Mouse (Mus musculus) midbrain, embryonic 15.5 days (tissue): ENCODE measurements around the gene Olfr429. TPM values are rescaled to one million over a fixed set of nuclear protein-coding genes. Genes with fewer than 3 reads are reported as not detected.

Experiments used
- ATAC-seq: fragments of 200-750 bp; cut with Nextera tagmentation; replicated peaks from 2 replicates; pipeline ENCODE4 v1.8.0; 2017; ENCODE audit warnings: moderate TSS enrichment
- H3K27ac ChIP-seq: fragments of 300-500 bp; sonication (generic); 2 replicates; pipeline ENCODE4 v1.5.1; 2015; ENCODE audit warnings: mild to moderate bottlenecking, inconsistent platforms
- H3K27me3 ChIP-seq: fragments of 300-500 bp; sonication (generic); replicated peaks from 2 replicates; pipeline ENCODE4 v1.6.1; 2015; ENCODE audit warnings: inconsistent platforms
- H3K36me3 ChIP-seq: fragments of 300-500 bp; sonication (generic); replicated peaks from 2 replicates; pipeline ENCODE4 v1.6.1; 2015; ENCODE audit warnings: inconsistent platforms
- H3K4me1 ChIP-seq: fragments of 300-500 bp; sonication (generic); 2 replicates; pipeline ENCODE4 v1.6.1; 2015; ENCODE audit warnings: inconsistent platforms
- H3K4me2 ChIP-seq: fragments of 300-500 bp; sonication (generic); 2 replicates; pipeline ENCODE4 v1.6.1; 2015; ENCODE audit warnings: inconsistent platforms, mild to moderate bottlenecking, moderate library complexity
- H3K4me3 ChIP-seq: fragments of 300-500 bp; sonication (generic); 2 replicates; pipeline ENCODE4 v1.5.1; 2015; ENCODE audit warnings: mild to moderate bottlenecking, inconsistent platforms
- H3K9ac ChIP-seq: fragments of 300-500 bp; sonication (generic); 2 replicates; pipeline ENCODE4 v1.6.1; 2015; ENCODE audit warnings: mild to moderate bottlenecking, inconsistent platforms
- H3K9me3 ChIP-seq: fragments of 300-500 bp; sonication (generic); 2 replicates; pipeline ENCODE4 v1.6.1; 2016; ENCODE audit warnings: inconsistent platforms
- WGBS: fragments of 180-500 bp; shearing (Covaris S2); methylation state at CpG from one replicate; pipeline ENCODE4 v1.1.7; 2015; ENCODE audit warnings: mixed read lengths; 5-methylcytosine and 5-hydroxymethylcytosine counted together
- polyA plus RNA-seq: library from polyadenylated mRNA; unstranded; fragments of >200 nt; fragmentation: Nextera tagmentation; extraction: Ambion mirVana; gene quantifications from 2 replicates; pipeline ENCODE4 v1.2.1, GENCODE M21; 2015

Gene Olfr429
- polyA plus RNA-seq, 1 experiment from 2014 or later: not detected

DNA sequence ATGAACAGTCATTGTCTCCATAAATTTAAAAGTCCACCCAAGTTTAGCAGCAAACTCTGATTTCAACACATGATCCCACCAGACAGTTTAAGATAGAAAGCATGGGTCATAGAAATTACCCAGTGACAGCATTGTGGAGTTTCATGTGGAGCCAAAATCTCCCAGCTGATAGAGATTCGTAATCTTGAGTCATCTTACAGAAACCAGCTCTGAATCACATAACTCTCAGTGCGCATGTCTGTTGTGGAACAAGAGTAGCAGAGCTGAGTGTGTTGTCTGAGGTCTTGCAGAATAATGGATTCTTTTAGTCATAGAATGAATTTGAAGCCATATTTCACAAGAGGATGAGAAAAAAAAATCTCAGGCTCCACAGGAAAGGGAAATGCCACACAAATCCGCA is 31.1 kb upstream of the Olfr429 start:
- no peak for ATAC-seq
- H3K9ac ChIP-seq: no peak overlapping the region
- no peak overlapping the region for H3K4me3 ChIP-seq
- no peak overlapping the region for H3K4me2 ChIP-seq
- H3K27ac ChIP-seq: no peak overlapping the region
- H3K4me1 ChIP-seq: no peaks in the 10 kb centered on the region
- 89% methylated on average over 3 of the region's 3 CpGs for WGBS
- no peaks in the 10 kb centered on the region for H3K9me3 ChIP-seq
- no peaks in the 10 kb centered on the region for H3K36me3 ChIP-seq
- H3K27me3 ChIP-seq: no peaks in the 10 kb centered on the region

DNA sequence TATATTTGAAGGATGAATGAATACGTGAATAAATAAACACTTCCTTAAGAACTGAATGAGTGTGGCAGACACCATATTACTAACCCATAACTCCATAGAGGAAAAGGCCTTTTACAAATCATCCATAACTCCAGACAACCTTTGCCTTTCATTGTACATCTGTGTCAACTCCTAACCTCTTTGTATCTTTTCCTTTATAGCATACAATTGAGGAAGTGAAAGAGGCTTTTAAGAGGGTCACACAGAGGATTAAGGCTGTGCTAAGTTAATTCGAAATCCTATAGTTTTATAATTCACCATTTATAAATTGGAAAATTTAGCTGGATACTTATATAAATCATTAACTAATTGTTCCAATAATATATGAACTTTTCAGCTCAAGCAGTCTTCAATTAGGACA is 28.9 kb upstream of the Olfr429 start:
- Histone ChIP-seq H3K4me2 (no peak overlapping the region), H3K9ac (no peak overlapping the region), H3K4me3 (no peak overlapping the region), H3K27me3 (no peaks in the 10 kb centered on the region), H3K4me1 (no peaks in the 10 kb centered on the region), H3K27ac (no peak overlapping the region), H3K9me3 (no peaks in the 10 kb centered on the region), H3K36me3 (no peaks in the 10 kb centered on the region)
- WGBS: 72% methylated on average over 2 of the region's 2 CpGs
- ATAC-seq: no peak

DNA sequence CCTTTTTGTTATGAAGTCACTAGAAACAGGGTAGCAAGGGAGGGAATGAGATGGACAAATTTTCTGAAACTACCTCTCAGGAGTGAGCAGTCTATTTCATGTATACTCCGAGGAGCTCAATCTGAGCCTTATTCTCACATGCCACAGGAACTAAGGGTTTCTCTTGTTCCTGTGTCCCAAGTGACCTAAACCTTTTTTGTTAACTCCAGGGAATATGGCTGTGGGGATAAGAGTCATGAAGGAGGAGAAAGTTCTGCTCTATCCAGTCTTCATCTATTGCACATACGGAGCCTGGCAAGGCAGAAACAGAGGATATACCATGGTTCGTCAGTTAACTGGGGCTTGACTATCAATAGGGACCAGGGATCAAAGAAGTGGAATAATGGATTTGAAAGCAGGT is 17.8 kb upstream of the Olfr429 start, which contains the start of gene Olfr430:
Gene Olfr430, plus strand, starts transcription at position 301 of the 400 bp plus-strand sequence.
- no peaks in the 10 kb centered on the region for H3K4me1 ChIP-seq
- no peaks in the 10 kb centered on the region for H3K27me3 ChIP-seq
- no peak within 1 kb of the TSS for H3K27ac ChIP-seq
- no peaks in the 10 kb centered on the region for H3K9me3 ChIP-seq
- no peak within 1 kb of the TSS for H3K4me2 ChIP-seq
- ATAC-seq: no peak
- no peak within 1 kb of the TSS for H3K9ac ChIP-seq
- WGBS: 84% methylated on average over 3 of the region's 3 CpGs
- H3K4me3 ChIP-seq: no peak within 1 kb of the TSS
- no peaks in the 10 kb centered on the region for H3K36me3 ChIP-seq

DNA sequence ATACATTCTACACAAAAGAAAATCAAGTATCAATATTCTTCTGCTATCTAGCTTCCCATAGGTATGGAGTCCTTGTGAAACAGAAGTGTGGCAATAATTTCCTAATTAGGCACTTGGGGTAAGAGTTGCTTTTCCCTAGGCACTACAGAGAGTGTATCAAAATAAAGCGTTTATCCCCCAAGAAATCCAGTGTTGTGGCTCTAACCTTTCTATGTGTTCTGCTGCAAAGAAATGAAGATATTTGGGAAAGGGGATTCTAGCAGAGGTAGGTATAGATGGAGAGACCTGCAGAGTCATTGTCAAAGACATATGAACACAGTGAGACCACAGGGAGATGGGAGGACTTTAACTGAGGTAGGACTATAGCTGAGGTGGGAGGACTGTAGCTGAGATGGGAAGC is 12.5 kb downstream of the Olfr429 start, which contains the start of gene Olfr427:
Gene Olfr427, plus strand, starts transcription at position 301 of the 400 bp plus-strand sequence.
- WGBS: 88% methylated on average over 1 of the region's 1 CpGs
- Histone ChIP-seq H3K4me3 (no peak within 1 kb of the TSS), H3K4me1 (no peaks in the 10 kb centered on the region)

DNA sequence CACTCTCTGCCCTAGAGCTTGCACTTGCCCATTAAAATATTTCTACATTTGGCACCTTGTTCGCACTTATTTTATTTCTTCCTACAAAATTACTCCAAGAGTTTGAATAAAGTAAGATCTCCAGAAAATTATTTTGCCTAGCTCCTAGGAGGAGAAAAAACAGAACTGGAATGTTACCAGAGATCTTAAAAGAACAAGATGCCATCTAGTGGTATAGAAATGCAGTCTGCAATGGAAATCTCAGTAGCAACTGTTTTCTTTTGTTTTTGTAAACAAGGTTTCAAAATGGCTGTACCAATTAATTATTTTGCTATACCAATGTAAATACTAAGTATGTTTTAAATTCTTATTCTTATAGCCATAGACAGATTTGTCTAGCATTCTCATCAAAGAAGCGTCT is 19.6 kb downstream of the Olfr429 start:
- Histone ChIP-seq H3K4me3 (no peak overlapping the region), H3K4me2 (no peak overlapping the region), H3K27me3 (no peaks in the 10 kb centered on the region), H3K4me1 (no peaks in the 10 kb centered on the region), H3K9ac (no peak overlapping the region), H3K27ac (no peak overlapping the region), H3K9me3 (no peaks in the 10 kb centered on the region), H3K36me3 (no peaks in the 10 kb centered on the region)
- 65% methylated on average over 2 of the region's 2 CpGs for WGBS
- no peak for ATAC-seq

More for the DNA sequence above, 12.5 kb downstream of the Olfr429 start, which contains the start of gene Olfr427:
- no peak within 1 kb of the TSS for H3K27ac ChIP-seq
- no peak for ATAC-seq
- H3K36me3 ChIP-seq: no peaks in the 10 kb centered on the region
- H3K9me3 ChIP-seq: no peaks in the 10 kb centered on the region
- no peak within 1 kb of the TSS for H3K9ac ChIP-seq
- no peak within 1 kb of the TSS for H3K4me2 ChIP-seq
- H3K27me3 ChIP-seq: no peaks in the 10 kb centered on the region

DNA sequence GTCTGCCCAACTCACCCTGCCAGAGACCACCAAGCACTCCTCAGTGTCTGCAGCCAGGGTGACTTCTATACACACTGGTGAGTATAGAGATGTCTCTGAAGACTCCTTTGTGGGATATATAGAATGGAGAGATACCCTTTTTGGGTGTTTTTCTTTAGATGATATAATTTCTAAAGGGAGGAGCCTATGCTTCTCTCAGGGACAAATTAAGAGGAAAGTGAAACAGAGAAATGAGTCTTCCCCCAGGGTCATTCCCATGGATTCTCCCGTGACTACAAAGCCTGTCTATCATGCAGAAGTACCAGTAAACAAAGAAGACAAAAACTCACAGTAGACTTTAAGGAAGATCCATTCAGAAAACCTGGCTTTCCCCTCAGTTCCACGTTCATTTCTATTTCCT is 36.9 kb downstream of the Olfr429 start, which contains the start of gene Olfr231:
Gene Olfr231, minus strand, starts transcription at position 101 of the 400 bp plus-strand sequence.
- Histone ChIP-seq H3K9ac (no peak within 1 kb of the TSS), H3K27ac (no peak within 1 kb of the TSS), H3K9me3 (no peaks in the 10 kb centered on the region), H3K27me3 (no peaks in the 10 kb centered on the region), H3K4me1 (no peaks in the 10 kb centered on the region), H3K4me3 (no peak within 1 kb of the TSS), H3K36me3 (no peaks in the 10 kb centered on the region), H3K4me2 (no peak within 1 kb of the TSS)
- no peak for ATAC-seq
- WGBS: 54% methylated on average over 2 of the region's 2 CpGs

DNA sequence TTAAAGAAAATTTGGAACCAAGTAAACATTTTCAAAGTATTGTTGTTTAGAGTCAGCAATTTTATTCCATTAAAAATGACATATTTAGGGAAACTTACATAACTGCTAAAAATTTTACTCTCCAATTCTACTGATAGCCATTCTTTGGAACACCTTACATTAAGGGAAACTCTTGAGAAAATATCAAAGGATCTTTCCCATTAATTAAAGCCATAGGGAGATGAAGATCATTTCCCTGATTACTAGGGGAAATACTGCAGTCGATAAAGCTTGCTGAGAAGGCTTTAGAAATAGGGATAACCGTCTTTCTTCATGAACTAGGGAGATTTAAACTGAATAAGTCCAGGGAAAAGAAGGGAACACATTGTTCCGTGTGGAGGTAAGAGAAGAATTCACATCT is 47.1 kb downstream of the Olfr429 start, which contains the start of gene Olfr424:
Gene Olfr424, plus strand, starts transcription at position 301 of the 400 bp plus-strand sequence.
- Histone ChIP-seq H3K4me3 (no peak within 1 kb of the TSS), H3K9me3 (no peaks in the 10 kb centered on the region), H3K9ac (no peak within 1 kb of the TSS), H3K4me1 (no peaks in the 10 kb centered on the region), H3K27me3 (no peaks in the 10 kb centered on the region), H3K4me2 (no peak within 1 kb of the TSS), H3K27ac (no peak within 1 kb of the TSS), H3K36me3 (no peaks in the 10 kb centered on the region)
- no peak for ATAC-seq
- 72% methylated on average over 3 of the region's 3 CpGs for WGBS

DNA sequence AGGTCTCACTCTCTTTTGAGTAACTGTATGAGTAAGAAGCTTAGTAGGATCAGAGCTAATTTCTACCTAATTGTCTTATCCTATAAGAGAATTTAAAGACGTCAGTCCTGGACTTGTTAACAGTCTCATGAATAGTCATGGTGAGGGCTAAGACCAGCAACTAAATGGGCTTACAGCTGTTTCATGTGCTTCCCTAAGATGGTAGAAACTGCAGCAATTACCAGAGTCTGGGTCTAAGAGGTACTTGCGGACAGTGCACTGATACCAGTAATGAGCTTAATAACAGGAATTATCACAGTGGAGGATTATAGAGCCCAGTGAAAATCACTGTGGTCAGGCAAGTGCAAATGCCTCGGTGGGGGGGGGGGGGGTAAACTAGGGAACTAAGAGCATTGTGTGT is 47.9 kb downstream of the Olfr429 start:
- H3K9ac ChIP-seq: no peak overlapping the region
- no peak overlapping the region for H3K27ac ChIP-seq
- H3K4me3 ChIP-seq: no peak overlapping the region
- no peaks in the 10 kb centered on the region for H3K9me3 ChIP-seq
- ATAC-seq: no peak
- H3K4me2 ChIP-seq: no peak overlapping the region
- 42% methylated on average over 3 of the region's 3 CpGs for WGBS
- no peaks in the 10 kb centered on the region for H3K4me1 ChIP-seq
- H3K27me3 ChIP-seq: no peaks in the 10 kb centered on the region
- H3K36me3 ChIP-seq: no peaks in the 10 kb centered on the region

Other genes starting within 250 kb of the Olfr429 start
- 0.39 and 0.70 TPM in 2 replicates for gene Ifi211, start 171.3 kb upstream of the Olfr429 start, polyA plus RNA-seq
- 0.76 and 0.79 TPM in 2 replicates for gene Mndal, start 141.8 kb upstream of the Olfr429 start, polyA plus RNA-seq
- 0.46 and 0.68 TPM in 2 replicates for gene Ifi203, start 141.7 kb upstream of the Olfr429 start, polyA plus RNA-seq
- gene Ifi202b, start 101.6 kb upstream of the Olfr429 start, polyA plus RNA-seq: not detected in 2 replicates
- 0.17 and 0.28 TPM in 2 replicates for gene Ifi205, start 52.5 kb upstream of the Olfr429 start, polyA plus RNA-seq
- gene Olfr433, start 43.6 kb upstream of the Olfr429 start, polyA plus RNA-seq: not detected in 2 replicates
- gene Olfr432, start 35.1 kb upstream of the Olfr429 start, polyA plus RNA-seq: not detected in 2 replicates
- not detected in 2 replicates for gene Olfr430, start 17.7 kb upstream of the Olfr429 start, polyA plus RNA-seq
- not detected in 2 replicates for gene Olfr427, start 12.6 kb downstream of the Olfr429 start, polyA plus RNA-seq
- not detected in 2 replicates for gene Olfr231, start 36.8 kb downstream of the Olfr429 start, polyA plus RNA-seq
- gene Olfr424, start 47.2 kb downstream of the Olfr429 start, polyA plus RNA-seq: not detected in 2 replicates
- gene Olfr420, start 71.3 kb downstream of the Olfr429 start, polyA plus RNA-seq: not detected in 2 replicates
- gene Spta1, start 88.4 kb downstream of the Olfr429 start, polyA plus RNA-seq: 0.13 and 0.18 TPM in 2 replicates
- not detected in 2 replicates for gene Olfr419, start 167.7 kb downstream of the Olfr429 start, polyA plus RNA-seq
- not detected in 2 replicates for gene Mptx1, start 246.2 kb downstream of the Olfr429 start, polyA plus RNA-seq